Mouse (Mus musculus): ENCODE results near the gene Gm49373. TPM values are rescaled to one million over a fixed set of nuclear protein-coding genes. Genes with fewer than 3 reads are reported as not detected.

The Gm49373 gene
- polyA plus RNA-seq, 1 experiment from 2014 or later: 1.2 TPM

GRCm38 (mm10) chr9:21022288-21022687 lies 50.6 kb downstream of the Gm49373 start:
- Histone ChIP-seq H3K9ac (replicated peaks) (no peak overlapping the region), H3K4me1 (replicated peaks) (no peaks in the 10 kb centered on the region), H3K27ac (no peak overlapping the region), H3K4me2 (replicated peaks) (no peak overlapping the region), H3K27me3 (peaks cover 50% of the 10 kb centered on the region), H3K4me3 (replicated peaks) (no peak overlapping the region), H3K36me3 (no peaks in the 10 kb centered on the region), H3K9me3 (no peaks in the 10 kb centered on the region)
- ATAC-seq: no peak
- 68% methylated on average over 6 of the region's 6 CpGs for WGBS

- H3K27ac ChIP-seq: no peak overlapping the region
- H3K36me3 ChIP-seq: no peaks in the 10 kb centered on the region
- no peak overlapping the region for H3K4me3 ChIP-seq (replicated peaks)
- H3K9me3 ChIP-seq: no peaks in the 10 kb centered on the region
- ATAC-seq: no peak
- no peak overlapping the region for H3K4me2 ChIP-seq (replicated peaks)
- no peak overlapping the region for H3K9ac ChIP-seq (replicated peaks)
- 74% methylated on average over 3 of the region's 3 CpGs for WGBS
- H3K27me3 ChIP-seq: peaks cover 51% of the 10 kb centered on the region
- no peaks in the 10 kb centered on the region for H3K4me1 ChIP-seq (replicated peaks)
Observed at GRCm38 (mm10) chr9:21021363-21021762, 51.5 kb downstream of the Gm49373 start.

- Histone ChIP-seq H3K36me3 (no peaks in the 10 kb centered on the region), H3K9ac (replicated peaks) (no peak overlapping the region), H3K27me3 (peaks cover 67% of the 10 kb centered on the region), H3K27ac (no peak overlapping the region), H3K4me2 (replicated peaks) (no peak overlapping the region), H3K4me1 (replicated peaks) (peaks cover 10% of the 10 kb centered on the region), H3K9me3 (no peaks in the 10 kb centered on the region), H3K4me3 (replicated peaks) (no peak overlapping the region)
- 80% methylated on average over 2 of the region's 2 CpGs for WGBS
- no peak for ATAC-seq
Observed at GRCm38 (mm10) chr9:21018600-21018999, 54.3 kb downstream of the Gm49373 start.

GRCm38 (mm10) chr9:21017177-21017575 lies 55.7 kb downstream of the Gm49373 start:
- H3K4me2 ChIP-seq (replicated peaks): no peak overlapping the region
- peaks cover 10% of the 10 kb centered on the region for H3K4me1 ChIP-seq (replicated peaks)
- no peak for ATAC-seq
- no peak overlapping the region for H3K9ac ChIP-seq (replicated peaks)
- no peaks in the 10 kb centered on the region for H3K36me3 ChIP-seq
- H3K4me3 ChIP-seq (replicated peaks): no peak overlapping the region
- no peaks in the 10 kb centered on the region for H3K9me3 ChIP-seq
- WGBS: 38% methylated on average over 4 of the region's 4 CpGs
- peaks cover 70% of the 10 kb centered on the region for H3K27me3 ChIP-seq
- H3K27ac ChIP-seq: no peak overlapping the region

- Histone ChIP-seq H3K4me2 (replicated peaks) (no peak overlapping the region), H3K27me3 (peaks cover 67% of the 10 kb centered on the region)
- WGBS: 5% methylated on average over 17 of the region's 17 CpGs
Observed at GRCm38 (mm10) chr9:21016331-21017176, 56.3 kb downstream of the Gm49373 start.

GRCm38 (mm10) chr9:21015571-21016130 lies 57.2 kb downstream of the Gm49373 start, which contains the start of gene Icam1:
Icam1 (plus strand) TSS chr9:21015985.
- Histone ChIP-seq H3K27me3 (peaks cover 66% of the 10 kb centered on the region), H3K9me3 (no peaks in the 10 kb centered on the region), H3K9ac (replicated peaks) (0 out of 2 replicates have a peak within 1 kb of the TSS, but pooled peaks have one; percentile 20), H3K4me2 (replicated peaks) (peak within 1 kb of the TSS; percentile 37), H3K4me1 (replicated peaks) (peaks cover 10% of the 10 kb centered on the region), H3K4me3 (replicated peaks) (peak within 1 kb of the TSS; percentile 4), H3K36me3 (no peaks in the 10 kb centered on the region), H3K27ac (no peak within 1 kb of the TSS)
- under 1% methylated on average over 30 of the region's 30 CpGs for WGBS
- ATAC-seq: no peak

More at GRCm38 (mm10) chr9:21016331-21017176, 56.3 kb downstream of the Gm49373 start:
- Histone ChIP-seq H3K9me3 (no peaks in the 10 kb centered on the region), H3K36me3 (no peaks in the 10 kb centered on the region), H3K4me1 (replicated peaks) (peaks cover 10% of the 10 kb centered on the region), H3K9ac (replicated peaks) (no peak overlapping the region), H3K4me3 (replicated peaks) (no peak overlapping the region), H3K27ac (no peak overlapping the region)
- no peak for ATAC-seq

GRCm38 (mm10) chr9:21014691-21015570 lies 58.0 kb downstream of the Gm49373 start:
- ATAC-seq: no peak
- WGBS: 3% methylated on average over 28 of the region's 29 CpGs

More at GRCm38 (mm10) chr9:21014691-21015570, 58.0 kb downstream of the Gm49373 start:
- H3K27me3 ChIP-seq: peaks cover 66% of the 10 kb centered on the region
- no peaks in the 10 kb centered on the region for H3K9me3 ChIP-seq
- peak overlapping the region; percentile 4 for H3K4me3 ChIP-seq (replicated peaks)
- H3K9ac ChIP-seq (replicated peaks): 0 out of 2 replicates have a peak overlapping the region, but pooled peaks have one; percentile 20
- peak overlapping the region; percentile 37 for H3K4me2 ChIP-seq (replicated peaks)
- H3K27ac ChIP-seq: no peak overlapping the region
- H3K36me3 ChIP-seq: no peaks in the 10 kb centered on the region
- peaks cover 10% of the 10 kb centered on the region for H3K4me1 ChIP-seq (replicated peaks)

MicroRNAs encoded within 50 kb of the gene (microRNA counts, 519-probe panel; counts per million panel counts)
- microRNA mmu-miR-1900: 4,183 counts per million, percentile 78 among the panel's probes with 10 or more counts

Small RNA genes lying within 50 kb of the gene (microRNA-seq; reads per million reads assigned to microRNA genes)
- gene Mir1900: not detected
- gene Mir7082: 1.2 reads per million

Other genes starting within 250 kb of the Gm49373 start
- 0.94 and 1.1 TPM in 2 replicates for gene A230050P20Rik, start 204.5 kb downstream of the Gm49373 start, polyA plus RNA-seq (2015; fragmentation: Nextera tagmentation; extraction: Ambion mirVana)
- 8.0 and 10.4 TPM in 2 replicates for gene Angptl6, start 193.4 kb downstream of the Gm49373 start, polyA plus RNA-seq (2015; fragmentation: Nextera tagmentation; extraction: Ambion mirVana)
- gene Ppan, start 184.9 kb downstream of the Gm49373 start, polyA plus RNA-seq (2015; fragmentation: Nextera tagmentation; extraction: Ambion mirVana): 49.2 and 49.5 TPM in 2 replicates
- gene Eif3g, start 174.5 kb downstream of the Gm49373 start, polyA plus RNA-seq (2015; fragmentation: Nextera tagmentation; extraction: Ambion mirVana): 273 and 291 TPM in 2 replicates
- gene Dnmt1, start 113.2 kb downstream of the Gm49373 start, polyA plus RNA-seq (2015; fragmentation: Nextera tagmentation; extraction: Ambion mirVana): 75.2 and 76.3 TPM in 2 replicates
- 8.5 and 9.5 TPM in 2 replicates for gene S1pr2, start 96.3 kb downstream of the Gm49373 start, polyA plus RNA-seq (2015; fragmentation: Nextera tagmentation; extraction: Ambion mirVana)
- 98.1 and 102 TPM in 2 replicates for gene Mrpl4, start 70.4 kb downstream of the Gm49373 start, polyA plus RNA-seq (2015; fragmentation: Nextera tagmentation; extraction: Ambion mirVana)
- 2.9 and 3.9 TPM in 2 replicates for gene Icam1, start 57.1 kb downstream of the Gm49373 start, polyA plus RNA-seq (2015; fragmentation: Nextera tagmentation; extraction: Ambion mirVana)
- gene Icam4, start 43.7 kb downstream of the Gm49373 start, polyA plus RNA-seq (2015; fragmentation: Nextera tagmentation; extraction: Ambion mirVana): 0.23 TPM in 2 replicates
- 0.32 and 0.34 TPM in 2 replicates for gene Icam5, start 41.0 kb downstream of the Gm49373 start, polyA plus RNA-seq (2015; fragmentation: Nextera tagmentation; extraction: Ambion mirVana)
- gene Zglp1, start 6.0 kb downstream of the Gm49373 start, polyA plus RNA-seq (2015; fragmentation: Nextera tagmentation; extraction: Ambion mirVana): 1.8 and 2.0 TPM in 2 replicates
- gene Fdx1l, start 518 bp upstream of the Gm49373 start, polyA plus RNA-seq (2015; fragmentation: Nextera tagmentation; extraction: Ambion mirVana): 54.4 and 54.8 TPM in 2 replicates
- 1.6 and 1.8 TPM in 2 replicates for gene Gm38431, start 18.9 kb upstream of the Gm49373 start, polyA plus RNA-seq (2015; fragmentation: Nextera tagmentation; extraction: Ambion mirVana)
- gene Raver1, start 18.9 kb upstream of the Gm49373 start, polyA plus RNA-seq (2015; fragmentation: Nextera tagmentation; extraction: Ambion mirVana): 33.4 and 40.7 TPM in 2 replicates
- 11.5 and 12.2 TPM in 2 replicates for gene Tyk2, start 58.1 kb upstream of the Gm49373 start, polyA plus RNA-seq (2015; fragmentation: Nextera tagmentation; extraction: Ambion mirVana)
- 233 TPM in 2 replicates for gene Cdc37, start 76.9 kb upstream of the Gm49373 start, polyA plus RNA-seq (2015; fragmentation: Nextera tagmentation; extraction: Ambion mirVana)
- gene Pde4a, start 92.6 kb upstream of the Gm49373 start, polyA plus RNA-seq (2015; fragmentation: Nextera tagmentation; extraction: Ambion mirVana): 20.1 and 20.2 TPM in 2 replicates
- gene Keap1, start 166.3 kb upstream of the Gm49373 start, polyA plus RNA-seq (2015; fragmentation: Nextera tagmentation; extraction: Ambion mirVana): 58.6 and 61.9 TPM in 2 replicates
- gene S1pr5, start 175.3 kb upstream of the Gm49373 start, polyA plus RNA-seq (2015; fragmentation: Nextera tagmentation; extraction: Ambion mirVana): 1.1 and 1.6 TPM in 2 replicates
- 55.3 and 57.8 TPM in 2 replicates for gene Atg4d, start 192.2 kb upstream of the Gm49373 start, polyA plus RNA-seq (2015; fragmentation: Nextera tagmentation; extraction: Ambion mirVana)
- gene Kri1, start 214.9 kb upstream of the Gm49373 start, polyA plus RNA-seq (2015; fragmentation: Nextera tagmentation; extraction: Ambion mirVana): 20.3 and 21.6 TPM in 2 replicates
- gene Cdkn2d, start 218.3 kb upstream of the Gm49373 start, polyA plus RNA-seq (2015; fragmentation: Nextera tagmentation; extraction: Ambion mirVana): 79.6 and 81.3 TPM in 2 replicates
- gene Ap1m2, start 239.2 kb upstream of the Gm49373 start, polyA plus RNA-seq (2015; fragmentation: Nextera tagmentation; extraction: Ambion mirVana): 0.23 and 0.34 TPM in 2 replicates
- gene Slc44a2, start 247.6 kb upstream of the Gm49373 start, polyA plus RNA-seq (2015; fragmentation: Nextera tagmentation; extraction: Ambion mirVana): 61.6 and 63.1 TPM in 2 replicates